Mouse (Mus musculus): Measurements from ENCODE around the gene Knstrn.

DNA sequence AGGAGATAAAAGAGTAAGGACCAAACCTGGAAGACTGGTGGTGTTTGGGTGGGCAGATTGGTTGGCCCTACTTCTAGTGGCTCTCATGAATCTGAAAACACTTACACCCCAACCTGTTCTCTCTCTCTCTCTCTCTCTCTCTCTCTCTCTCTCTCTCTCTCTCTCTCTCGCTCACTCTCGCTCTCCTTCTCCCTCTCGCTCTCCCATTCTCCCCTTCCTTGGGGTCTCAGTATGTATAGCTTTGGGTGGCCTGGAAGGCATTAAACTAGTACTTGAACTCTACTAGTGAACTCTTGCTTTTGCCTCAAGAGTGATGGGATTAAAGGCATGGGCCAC is 48.5 kb downstream of the Knstrn start:
- TF ChIP-seq HCFC1 (IDR thresholded peaks at IDR 0.05; ENCODE audit: borderline replicate concordance, insufficient read depth, low read length) (no peak), ZNF384 (IDR thresholded peaks at IDR 0.05; ENCODE audit: low read depth, low read length) (no peak)

All from ES-E14 (cell line).